Mouse (Mus musculus) ES-Bruce4 (cell line): ENCODE measurements around the gene Sufu. TPM values are rescaled to one million over a fixed set of nuclear protein-coding genes. Genes with fewer than 3 reads are reported as not detected.

Experiments used
- H3K27ac ChIP-seq: 2 replicates; pipeline ENCODE4 v1.5.1; 2012; ENCODE audit warnings: low read length, inconsistent platforms; ENCODE audit not compliant: insufficient read depth
- H3K27me3 ChIP-seq: 2 replicates; pipeline ENCODE4 v1.6.1; 2012; ENCODE audit warnings: mild to moderate bottlenecking, low read length, inconsistent platforms; ENCODE audit not compliant: control insufficient read depth, poor library complexity, insufficient read depth, severe bottlenecking
- H3K36me3 ChIP-seq: 2 replicates; pipeline ENCODE4 v1.6.1; 2012; ENCODE audit warnings: inconsistent platforms, mild to moderate bottlenecking, low read length, moderate library complexity; ENCODE audit not compliant: control insufficient read depth, poor library complexity, insufficient read depth, severe bottlenecking
- H3K4me1 ChIP-seq: one replicate; pipeline ENCODE4 v1.8.1; 2011; ENCODE audit warnings: low read length; ENCODE audit not compliant: control insufficient read depth, insufficient read depth
- H3K4me3 ChIP-seq: 2 replicates; pipeline ENCODE4 v1.5.1; 2011; ENCODE audit warnings: low read depth, mild to moderate bottlenecking, low read length
- H3K9ac ChIP-seq: 2 replicates; pipeline ENCODE4 v1.6.1; 2012; ENCODE audit warnings: low read depth, mild to moderate bottlenecking, inconsistent platforms; ENCODE audit not compliant: poor library complexity, severe bottlenecking
- H3K9me3 ChIP-seq: replicated peaks from 2 replicates; pipeline ENCODE4 v1.6.1; 2012; ENCODE audit warnings: mild to moderate bottlenecking, low read length, inconsistent platforms; ENCODE audit not compliant: control insufficient read depth, poor library complexity, insufficient read depth, severe bottlenecking
- CTCF ChIP-seq: IDR thresholded peaks from one replicate; pipeline ENCODE4 v1.8.1; 2011; ENCODE audit warnings: low read depth, low read length
- EP300 ChIP-seq: IDR thresholded peaks from 2 replicates; pipeline ENCODE4 v1.6.1; 2011; ENCODE audit warnings: low read depth, low read length; ENCODE audit not compliant: insufficient read depth
- POLR2A ChIP-seq: IDR thresholded peaks from one replicate; pipeline ENCODE4 v1.8.1; 2011; ENCODE audit warnings: low read length; ENCODE audit not compliant: insufficient read depth
- polyA plus RNA-seq: library from polyadenylated mRNA; stranded (reverse); fragments of >200 nt; gene quantifications from 2 replicates; pipeline ENCODE4 v1.2.4, GENCODE M21; 2011; ENCODE audit warnings: low read depth; ENCODE audit not compliant: missing spikeins, insufficient read depth, insufficient read length

Sufu gene
- polyA plus RNA-seq, 1 experiment, result 16.7 TPM

GRCm38 (mm10) chr19:46537357-46537756 lies 140.7 kb downstream of the Sufu start:
- H3K4me3 ChIP-seq, result no peak overlapping the region

DNA sequence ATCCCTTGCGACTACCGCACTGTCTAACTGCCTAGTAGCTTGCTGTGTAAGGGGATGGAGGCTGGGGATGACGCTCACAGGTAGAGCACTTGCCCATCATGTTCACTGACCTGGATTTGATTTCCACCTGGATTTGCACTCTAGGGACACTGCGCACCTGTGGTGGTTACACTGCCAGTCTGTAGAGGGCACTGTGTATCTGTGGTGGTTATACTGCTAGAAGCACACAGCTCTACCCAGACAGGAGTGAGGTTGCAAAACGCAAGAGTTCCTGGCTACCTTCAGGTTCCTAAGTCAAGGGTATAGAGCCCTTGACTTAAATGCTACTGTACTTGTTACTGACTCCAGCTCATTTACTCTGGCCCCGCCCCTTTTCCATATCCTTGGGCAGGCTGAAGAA lies 141.5 kb downstream of the Sufu start:
- TF ChIP-seq POLR2A, result no peak
- TF ChIP-seq CTCF, result peak; percentile 61
- Histone ChIP-seq H3K9ac (no peak overlapping the region), H3K9me3 (no peaks in the 10 kb centered on the region), H3K4me1 (no peaks in the 10 kb centered on the region), H3K27me3 (no peaks in the 10 kb centered on the region), H3K36me3 (peaks cover 2% of the 10 kb centered on the region; the same call in 1 of the 2 replicates), H3K27ac (no peak overlapping the region), H3K4me3 (no peak overlapping the region)

More at GRCm38 (mm10) chr19:46537357-46537756, 140.7 kb downstream of the Sufu start:
- TF ChIP-seq EP300 (no peak), CTCF (no peak), POLR2A (no peak)
- H3K9me3 ChIP-seq, result no peaks in the 10 kb centered on the region
- no peaks in the 10 kb centered on the region for H3K36me3 ChIP-seq
- no peaks in the 10 kb centered on the region for H3K27me3 ChIP-seq
- no peak overlapping the region for H3K9ac ChIP-seq
- H3K27ac ChIP-seq, result no peak overlapping the region
- peaks cover under 1% of the 10 kb centered on the region for H3K4me1 ChIP-seq

Other genes starting within 250 kb of the Sufu start
- gene Pitx3, start 248.6 kb upstream of the Sufu start, polyA plus RNA-seq, result not detected in 2 replicates
- 51.5 and 58.5 TPM in 2 replicates for gene Gbf1, start 244.4 kb upstream of the Sufu start, polyA plus RNA-seq
- gene Nfkb2, start 92.6 kb upstream of the Sufu start, polyA plus RNA-seq, result 17.7 and 20.4 TPM in 2 replicates
- 1.4 and 2.0 TPM in 2 replicates for gene Psd, start 69.7 kb upstream of the Sufu start, polyA plus RNA-seq
- 1.1 TPM in 2 replicates for gene Fbxl15, start 68.7 kb upstream of the Sufu start, polyA plus RNA-seq
- 65.5 and 78.3 TPM in 2 replicates for gene Cuedc2, start 58.2 kb upstream of the Sufu start, polyA plus RNA-seq
- gene Mfsd13a, start 55.8 kb upstream of the Sufu start, polyA plus RNA-seq, result 47.5 and 51.2 TPM in 2 replicates
- gene 2310034G01Rik, start 46.6 kb upstream of the Sufu start, polyA plus RNA-seq, result 0.43 TPM in 1 of 2 replicates, not detected in the other
- gene Actr1a, start 1.1 kb upstream of the Sufu start, polyA plus RNA-seq, result 75.3 and 92.8 TPM in 2 replicates
- 14.2 and 16.3 TPM in 2 replicates for gene Trim8, start 104.8 kb downstream of the Sufu start, polyA plus RNA-seq
- gene Arl3, start 176.3 kb downstream of the Sufu start, polyA plus RNA-seq, result 91.4 and 95.8 TPM in 2 replicates
- 6.0 and 7.3 TPM in 2 replicates for gene Sfxn2, start 176.5 kb downstream of the Sufu start, polyA plus RNA-seq
- 24.5 and 25.5 TPM in 2 replicates for gene Wbp1l, start 202.2 kb downstream of the Sufu start, polyA plus RNA-seq